Mouse (Mus musculus) MEL-GATA-1-ER (cell line): ENCODE data around the gene Ncs1.

Source experiments
- DNase-seq: peaks from one replicate; pipeline ENCODE4 v3.0.0-alpha.2; 2012; ENCODE audit warnings: low read depth; ENCODE audit errors: extremely low read depth

The Ncs1 gene

DNA sequence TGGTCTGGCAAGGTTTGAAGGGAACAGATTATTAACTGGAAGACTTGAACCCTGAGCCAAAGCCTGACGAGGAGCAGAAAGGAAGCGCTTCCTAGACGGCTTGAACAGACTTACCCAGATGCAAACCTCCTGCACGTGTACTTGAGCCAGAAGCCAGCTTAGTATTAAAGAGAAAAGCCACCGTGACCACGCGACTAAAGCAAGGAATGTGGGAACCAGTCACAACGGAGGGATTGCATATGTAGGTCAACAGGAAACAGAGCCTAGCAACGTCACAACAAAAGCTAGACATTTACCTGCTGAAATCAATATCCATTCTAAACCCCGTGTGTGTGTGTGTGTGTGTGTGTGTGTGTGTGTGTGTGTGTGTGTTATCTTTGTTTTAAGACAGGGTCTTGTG, 81.6 kb downstream of the Ncs1 start:
- no peak for DNase-seq

GRCm38 (mm10) chr2:31337706-31338330, 92.2 kb downstream of the Ncs1 start:
- no peak for DNase-seq

GRCm38 (mm10) chr2:31339826-31340225, 94.2 kb downstream of the Ncs1 start:
- no peak for DNase-seq

DNA sequence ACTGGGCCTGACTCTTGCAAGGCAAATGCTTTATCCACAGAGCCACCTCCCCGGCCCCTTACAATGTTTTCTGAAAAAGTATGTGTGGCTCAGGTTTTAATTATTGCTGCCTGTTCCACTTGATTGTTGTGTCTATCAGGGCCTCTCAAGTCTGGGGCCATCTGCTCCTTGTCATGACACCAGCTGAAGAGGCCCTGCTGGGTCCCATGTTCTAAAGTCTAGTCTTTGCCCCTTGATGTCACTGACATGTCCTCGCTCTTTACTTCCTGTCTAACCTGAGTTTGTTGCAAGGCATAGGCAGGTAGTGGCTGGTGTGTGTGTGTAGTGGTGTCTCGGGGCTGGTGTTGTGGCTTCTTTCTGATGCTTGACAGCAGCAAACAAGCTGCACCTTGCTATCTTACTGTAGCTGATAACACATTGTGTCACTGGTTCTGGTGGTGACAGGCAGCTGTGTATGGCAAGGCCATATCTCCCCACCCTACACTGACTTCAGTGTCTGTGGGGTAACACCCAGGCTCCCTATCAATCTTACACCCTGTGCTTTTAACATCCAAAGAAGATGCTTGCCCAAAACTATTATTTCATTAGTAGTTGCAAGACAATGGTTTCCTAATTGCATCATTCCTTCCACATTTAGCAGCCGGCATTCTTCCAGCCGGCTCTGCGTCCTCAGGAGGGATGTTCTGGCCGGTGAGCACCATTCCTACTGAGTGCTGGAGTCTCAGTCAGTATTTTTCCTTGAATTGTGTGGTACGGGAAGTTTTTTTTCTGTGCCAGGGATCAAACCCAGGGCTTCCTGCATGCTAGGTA, 96.3 kb downstream of the Ncs1 start:
- DNase-seq, result no peak
